Mouse (Mus musculus): Measurements from ENCODE around the gene F10. TPM values are rescaled to one million over a fixed set of nuclear protein-coding genes. Genes with fewer than 3 reads are reported as not detected.
A peak's percentile ranks its signal among the peaks of the same experiment; 100 is the strongest.

The F10 gene
- polyA plus RNA-seq (2015; fragmentation: Nextera tagmentation; extraction: Ambion mirVana): 5.3 and 7.0 TPM in 2 replicates

DNA sequence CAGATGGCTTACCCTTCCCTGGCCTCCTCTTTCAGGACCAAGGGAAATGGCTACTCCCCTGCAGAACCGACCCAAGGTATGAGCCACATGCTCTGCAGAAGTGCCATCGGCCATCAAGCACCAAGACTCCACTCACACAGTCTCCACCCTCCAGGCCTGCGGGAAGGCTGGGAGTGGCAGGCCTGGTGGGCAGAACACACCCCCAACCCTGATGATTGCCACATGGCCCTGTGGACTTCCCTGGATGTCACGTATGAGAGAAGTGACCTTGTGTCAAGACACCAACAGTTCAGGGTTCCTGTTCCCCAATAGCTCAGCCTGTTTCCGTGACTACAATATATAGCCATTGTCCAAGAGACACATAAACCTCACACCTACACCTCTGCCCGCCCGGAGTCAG is at the start of gene F10:
TSS of gene F10 (plus strand) at position 294 of the 400 bp plus-strand sequence.
- no peaks in the 10 kb centered on the region for H3K27me3 ChIP-seq (ENCODE audit: insufficient read depth, low read length)
- 74% methylated on average over 7 of the region's 7 CpGs for WGBS
- DNase-seq (ENCODE audit: low spot score) (no peak), ATAC-seq (replicated peaks; ENCODE audit: low FRiP score, low read depth) (no peak)
- H3K36me3 ChIP-seq (ENCODE audit: insufficient read depth, low read length): no peaks in the 10 kb centered on the region
- H3K4me2 ChIP-seq (ENCODE audit: low read length): no peak within 1 kb of the TSS
- no peaks in the 10 kb centered on the region for H3K9me3 ChIP-seq (replicated peaks; ENCODE audit: low read length)
- no peaks in the 10 kb centered on the region for H3K4me1 ChIP-seq (replicated peaks; ENCODE audit: insufficient read depth, low read length)
- no peak for TF ChIP-seq CTCF (IDR thresholded peaks at IDR 0.05; ENCODE audit: low read depth)
- no peak within 1 kb of the TSS for H3K4me3 ChIP-seq (replicated peaks; ENCODE audit: low read depth, low read length)
- H3K27ac ChIP-seq: no peak within 1 kb of the TSS
- no peak within 1 kb of the TSS for H3K9ac ChIP-seq (ENCODE audit: low read depth, low read length)

DNA sequence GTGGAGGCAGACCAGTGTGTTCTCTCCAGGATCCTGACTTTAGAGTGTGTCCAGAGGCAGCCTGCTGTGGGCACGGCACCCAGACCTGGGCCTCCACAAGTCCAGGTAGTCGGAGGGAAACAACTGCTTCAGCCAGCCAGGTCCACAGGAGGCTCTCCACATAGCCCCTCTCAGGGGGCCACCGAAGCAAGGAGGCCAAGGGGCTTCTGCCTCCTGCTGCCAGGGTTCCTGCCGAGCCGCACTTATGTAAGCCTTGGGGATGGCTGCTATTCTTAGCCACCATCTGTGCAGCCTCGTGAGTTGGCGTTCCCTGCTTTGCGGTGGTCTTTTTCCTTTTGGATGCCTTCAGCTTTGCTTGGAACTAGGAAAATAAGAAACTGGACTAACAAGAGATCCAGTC is 49.5 kb upstream of the F10 start:
- TF ChIP-seq CTCF (IDR thresholded peaks at IDR 0.05; ENCODE audit: low read depth): no peak
- no peaks in the 10 kb centered on the region; the same call in 1 of the 2 replicates for H3K4me1 ChIP-seq (replicated peaks; ENCODE audit: insufficient read depth, low read length)
- DNase-seq (ENCODE audit: low spot score) (no peak), ATAC-seq (replicated peaks; ENCODE audit: low FRiP score, low read depth) (no peak)
- 85% methylated on average over 8 of the region's 8 CpGs for WGBS
- no peak overlapping the region for H3K4me3 ChIP-seq (replicated peaks; ENCODE audit: low read depth, low read length)
- no peaks in the 10 kb centered on the region for H3K27me3 ChIP-seq (ENCODE audit: insufficient read depth, low read length)
- 0 out of 2 replicates have a peak, but pooled peaks cover 6% of the 10 kb centered on the region for H3K36me3 ChIP-seq (ENCODE audit: insufficient read depth, low read length)
- no peak overlapping the region for H3K27ac ChIP-seq
- H3K9me3 ChIP-seq (replicated peaks; ENCODE audit: low read length): no peaks in the 10 kb centered on the region
- H3K9ac ChIP-seq (ENCODE audit: low read depth, low read length): no peak overlapping the region
- H3K4me2 ChIP-seq (ENCODE audit: low read length): no peak overlapping the region

DNA sequence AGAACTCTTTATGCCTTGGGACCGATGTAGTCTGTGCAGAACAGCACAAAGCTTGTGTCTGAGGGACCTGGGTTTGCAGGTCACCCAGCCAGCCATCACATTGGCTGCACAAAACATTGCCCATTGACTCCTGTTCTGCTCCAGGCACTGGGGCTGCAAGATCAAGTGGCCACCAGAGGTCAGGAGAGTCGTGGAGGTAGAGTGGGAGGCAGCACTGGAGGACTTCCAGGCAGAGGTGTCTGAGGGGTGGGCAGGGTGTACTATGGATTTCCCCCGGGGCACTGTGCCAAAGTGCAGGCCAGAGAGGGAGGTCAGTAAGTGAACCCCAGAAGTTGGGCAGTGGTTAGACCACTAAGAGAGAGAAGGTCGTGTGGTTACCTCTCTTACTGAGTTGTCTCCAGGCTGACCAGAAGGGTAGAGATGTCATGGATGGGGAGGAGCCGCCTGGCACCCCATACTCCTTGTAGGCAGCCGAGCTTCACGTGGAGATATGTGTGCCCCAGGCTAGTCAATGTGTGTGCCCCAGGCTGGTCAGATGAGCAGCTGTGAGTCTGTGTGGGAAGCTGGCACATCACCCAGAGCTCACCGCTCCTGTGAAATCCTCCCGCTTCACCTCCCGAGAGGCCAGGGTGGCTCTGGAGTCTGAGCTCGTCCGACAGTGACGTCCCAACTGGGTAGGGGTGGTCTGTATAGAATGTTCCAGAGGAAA is 48.2 kb upstream of the F10 start:
- Histone ChIP-seq H3K9me3 (replicated peaks; ENCODE audit: low read length) (no peaks in the 10 kb centered on the region), H3K4me1 (replicated peaks; ENCODE audit: insufficient read depth, low read length) (no peaks in the 10 kb centered on the region; the same call in 1 of the 2 replicates), H3K4me2 (ENCODE audit: low read length) (no peak overlapping the region), H3K27me3 (ENCODE audit: insufficient read depth, low read length) (no peaks in the 10 kb centered on the region), H3K36me3 (ENCODE audit: insufficient read depth, low read length) (0 out of 2 replicates have a peak, but pooled peaks cover 6% of the 10 kb centered on the region), H3K9ac (ENCODE audit: low read depth, low read length) (no peak overlapping the region), H3K4me3 (replicated peaks; ENCODE audit: low read depth, low read length) (no peak overlapping the region), H3K27ac (no peak overlapping the region)
- WGBS: 68% methylated on average over 13 of the region's 13 CpGs
- DNase-seq (ENCODE audit: low spot score) (no peak), ATAC-seq (replicated peaks; ENCODE audit: low FRiP score, low read depth) (no peak)
- peak; percentile 49 for TF ChIP-seq CTCF (IDR thresholded peaks at IDR 0.05; ENCODE audit: low read depth)

DNA sequence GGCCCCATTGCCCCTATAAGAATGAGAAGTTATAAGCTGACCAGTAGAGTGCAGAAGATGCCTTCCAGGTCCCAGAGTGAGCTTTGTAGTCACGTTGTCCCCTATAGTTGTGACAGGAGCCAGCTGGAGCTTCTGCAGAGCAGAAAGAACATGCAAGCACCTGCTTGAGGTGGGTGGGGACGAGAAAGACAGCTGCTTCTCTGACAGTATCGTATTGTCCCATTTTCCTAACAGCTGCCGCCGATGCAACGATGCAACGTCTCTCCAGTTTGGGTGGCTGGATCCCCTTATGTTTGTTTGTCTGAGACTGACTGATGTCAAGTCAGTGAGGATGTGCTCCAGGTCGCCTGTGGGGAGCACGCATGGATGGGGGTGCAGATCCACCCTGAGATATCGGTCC is 45.7 kb upstream of the F10 start:
- H3K4me3 ChIP-seq (replicated peaks; ENCODE audit: low read depth, low read length): no peak overlapping the region
- no peaks in the 10 kb centered on the region for H3K27me3 ChIP-seq (ENCODE audit: insufficient read depth, low read length)
- H3K9me3 ChIP-seq (replicated peaks; ENCODE audit: low read length): no peaks in the 10 kb centered on the region
- H3K9ac ChIP-seq (ENCODE audit: low read depth, low read length): no peak overlapping the region
- H3K36me3 ChIP-seq (ENCODE audit: insufficient read depth, low read length): no peaks in the 10 kb centered on the region
- 58% methylated on average over 10 of the region's 10 CpGs for WGBS
- no peak for DNase-seq (ENCODE audit: low spot score)
- H3K4me1 ChIP-seq (replicated peaks; ENCODE audit: insufficient read depth, low read length): no peaks in the 10 kb centered on the region; the same call in 1 of the 2 replicates
- no peak for TF ChIP-seq CTCF (IDR thresholded peaks at IDR 0.05; ENCODE audit: low read depth)
- no peak overlapping the region for H3K4me2 ChIP-seq (ENCODE audit: low read length)
- ATAC-seq (replicated peaks; ENCODE audit: low FRiP score, low read depth): no peak
- no peak overlapping the region for H3K27ac ChIP-seq

DNA sequence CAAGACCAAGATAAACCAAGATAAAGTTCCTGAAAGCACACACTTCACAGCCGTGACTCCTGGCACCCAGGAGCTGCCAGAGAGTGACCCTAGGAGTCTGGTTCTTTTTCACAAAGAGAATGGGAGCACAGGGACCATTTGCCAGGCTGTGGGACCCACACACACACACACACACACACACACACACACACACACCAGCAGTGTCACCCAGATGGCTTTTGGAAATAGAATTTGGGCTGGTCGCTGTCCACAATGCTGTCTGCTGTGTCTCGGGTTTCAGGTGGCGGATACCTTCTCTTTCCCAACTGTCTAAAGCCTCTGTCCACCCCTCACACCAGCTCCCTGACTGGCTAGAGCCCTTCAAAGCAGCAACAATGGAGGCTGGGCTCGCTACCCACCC is 42.6 kb upstream of the F10 start:
- H3K4me2 ChIP-seq (ENCODE audit: low read length): no peak overlapping the region
- no peak for TF ChIP-seq CTCF (IDR thresholded peaks at IDR 0.05; ENCODE audit: low read depth)
- no peak overlapping the region for H3K9ac ChIP-seq (ENCODE audit: low read depth, low read length)
- 59% methylated on average over 5 of the region's 5 CpGs for WGBS
- ATAC-seq (replicated peaks; ENCODE audit: low FRiP score, low read depth): no peak
- H3K36me3 ChIP-seq (ENCODE audit: insufficient read depth, low read length): peaks cover 4% of the 10 kb centered on the region; the same call in 1 of the 2 replicates
- H3K27ac ChIP-seq: no peak overlapping the region
- no peak overlapping the region for H3K4me3 ChIP-seq (replicated peaks; ENCODE audit: low read depth, low read length)
- H3K27me3 ChIP-seq (ENCODE audit: insufficient read depth, low read length): no peaks in the 10 kb centered on the region
- no peaks in the 10 kb centered on the region for H3K9me3 ChIP-seq (replicated peaks; ENCODE audit: low read length)
- H3K4me1 ChIP-seq (replicated peaks; ENCODE audit: insufficient read depth, low read length): no peaks in the 10 kb centered on the region
- DNase-seq (ENCODE audit: low spot score): no peak

DNA sequence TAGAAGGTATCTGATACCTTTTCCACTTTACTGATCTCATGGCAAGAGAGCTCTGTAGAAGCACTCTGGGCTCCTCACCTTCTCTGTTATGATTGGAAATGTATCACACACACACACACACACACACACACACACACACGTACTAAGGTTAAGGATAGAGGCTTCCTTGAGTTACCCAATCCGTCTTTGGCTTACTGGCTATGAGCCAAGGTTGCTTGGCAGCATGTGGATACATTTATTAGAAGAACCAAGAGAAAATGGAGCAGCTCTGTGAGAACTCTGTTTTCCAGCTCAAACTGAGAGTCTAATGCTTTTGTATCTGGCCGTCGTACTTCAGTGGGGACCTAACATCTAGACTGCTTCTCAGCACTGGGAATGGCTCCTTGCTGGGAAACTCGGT is 41.6 kb upstream of the F10 start:
- WGBS: 49% methylated on average over 5 of the region's 5 CpGs
- no peak for ATAC-seq (replicated peaks; ENCODE audit: low FRiP score, low read depth)
- no peak for TF ChIP-seq CTCF (IDR thresholded peaks at IDR 0.05; ENCODE audit: low read depth)

More for the DNA sequence above, 41.6 kb upstream of the F10 start:
- H3K9me3 ChIP-seq (replicated peaks; ENCODE audit: low read length): no peaks in the 10 kb centered on the region
- DNase-seq (ENCODE audit: low spot score): peak; percentile 10
- H3K36me3 ChIP-seq (ENCODE audit: insufficient read depth, low read length): peaks cover 8% of the 10 kb centered on the region; the same call in 1 of the 2 replicates
- no peaks in the 10 kb centered on the region for H3K27me3 ChIP-seq (ENCODE audit: insufficient read depth, low read length)
- H3K9ac ChIP-seq (ENCODE audit: low read depth, low read length): no peak overlapping the region
- H3K4me2 ChIP-seq (ENCODE audit: low read length): no peak overlapping the region
- no peak overlapping the region for H3K4me3 ChIP-seq (replicated peaks; ENCODE audit: low read depth, low read length)
- no peak overlapping the region for H3K27ac ChIP-seq
- H3K4me1 ChIP-seq (replicated peaks; ENCODE audit: insufficient read depth, low read length): no peaks in the 10 kb centered on the region
